Mouse (Mus musculus): ENCODE data around the gene Slc6a4. TPM values are rescaled to one million over a fixed set of nuclear protein-coding genes. Genes with fewer than 3 reads are reported as not detected.

Gene Slc6a4
- polyA plus RNA-seq, 1 experiment from 2014 or later = 1.3 TPM

DNA sequence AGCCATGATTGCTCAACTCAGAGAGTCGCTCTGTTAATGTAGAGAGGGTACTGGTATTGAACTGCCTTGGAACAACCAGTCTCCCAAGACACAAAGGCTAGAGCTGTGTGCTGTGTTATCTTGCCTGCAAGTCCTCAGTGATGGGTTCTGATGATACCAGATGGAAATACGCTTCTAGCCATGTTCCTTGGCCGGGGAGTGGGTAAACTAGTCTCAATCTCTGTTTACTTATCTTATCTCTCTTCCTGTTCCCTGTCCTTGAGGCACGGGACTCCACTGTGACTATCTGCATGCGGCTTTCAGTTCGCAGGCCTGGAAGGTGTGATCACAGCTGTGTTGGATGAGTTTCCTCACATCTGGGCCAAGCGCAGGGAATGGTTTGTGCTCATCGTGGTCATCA, 21.1 kb downstream of the Slc6a4 start:
- WGBS = 18% methylated on average over 8 of the region's 8 CpGs
- Histone ChIP-seq H3K36me3 (no peaks in the 10 kb centered on the region), H3K27ac (ENCODE audit: poor library complexity, severe bottlenecking) (no peak overlapping the region), H3K9me3 (replicated peaks) (no peaks in the 10 kb centered on the region), H3K27me3 (replicated peaks) (peaks cover 7% of the 10 kb centered on the region; the same call in 1 of the 2 replicates), H3K9ac (no peak overlapping the region), H3K4me3 (no peak overlapping the region), H3K4me2 (no peak overlapping the region), H3K4me1 (replicated peaks) (peaks cover 7% of the 10 kb centered on the region; the same call in 1 of the 2 replicates)
- ATAC-seq (ENCODE audit: insufficient number of reproducible peaks, low FRiP score) = no peak

- H3K4me1 ChIP-seq (replicated peaks) = peaks cover 7% of the 10 kb centered on the region; the same call in 1 of the 2 replicates
Measured at GRCm38 (mm10) chr11:77021749-77022396, 23.5 kb downstream of the Slc6a4 start.

DNA sequence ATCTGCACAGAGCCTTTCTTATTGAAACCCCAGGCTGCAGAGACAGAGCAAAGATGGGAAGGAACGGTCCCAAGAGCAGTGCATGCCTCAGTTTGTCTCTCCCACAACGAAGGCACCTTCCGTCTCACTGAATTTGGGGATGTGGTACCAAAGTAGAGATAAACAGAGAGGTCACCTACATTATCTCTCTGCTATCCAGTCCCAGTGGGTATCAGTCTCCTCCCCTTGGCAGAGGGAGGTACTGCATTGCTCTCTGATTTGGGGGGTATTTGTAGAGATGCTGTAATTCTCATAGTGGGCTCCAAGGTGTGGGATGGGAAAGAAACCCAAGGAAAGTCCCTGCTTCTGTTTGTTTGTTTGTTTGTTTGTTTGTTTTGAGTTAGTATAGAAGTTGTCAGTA, 28.2 kb downstream of the Slc6a4 start:
- 58% methylated on average over 3 of the region's 3 CpGs for WGBS
- H3K27ac ChIP-seq (ENCODE audit: poor library complexity, severe bottlenecking) = no peak overlapping the region
- no peaks in the 10 kb centered on the region for H3K27me3 ChIP-seq (replicated peaks)
- H3K9ac ChIP-seq = no peak overlapping the region
- H3K4me3 ChIP-seq = no peak overlapping the region
- no peak overlapping the region for H3K4me2 ChIP-seq
- H3K9me3 ChIP-seq (replicated peaks) = no peaks in the 10 kb centered on the region
- ATAC-seq (ENCODE audit: insufficient number of reproducible peaks, low FRiP score) = no peak
- H3K4me1 ChIP-seq (replicated peaks) = no peaks in the 10 kb centered on the region
- no peaks in the 10 kb centered on the region for H3K36me3 ChIP-seq

More at GRCm38 (mm10) chr11:77021749-77022396, 23.5 kb downstream of the Slc6a4 start:
- no peak overlapping the region for H3K4me3 ChIP-seq
- peaks cover 7% of the 10 kb centered on the region; the same call in 1 of the 2 replicates for H3K27me3 ChIP-seq (replicated peaks)
- H3K9me3 ChIP-seq (replicated peaks) = no peaks in the 10 kb centered on the region
- no peak overlapping the region for H3K27ac ChIP-seq (ENCODE audit: poor library complexity, severe bottlenecking)
- WGBS = 71% methylated on average over 9 of the region's 9 CpGs
- H3K9ac ChIP-seq = no peak overlapping the region
- no peak overlapping the region for H3K4me2 ChIP-seq
- ATAC-seq (ENCODE audit: insufficient number of reproducible peaks, low FRiP score) = no peak
- H3K36me3 ChIP-seq = no peaks in the 10 kb centered on the region

DNA sequence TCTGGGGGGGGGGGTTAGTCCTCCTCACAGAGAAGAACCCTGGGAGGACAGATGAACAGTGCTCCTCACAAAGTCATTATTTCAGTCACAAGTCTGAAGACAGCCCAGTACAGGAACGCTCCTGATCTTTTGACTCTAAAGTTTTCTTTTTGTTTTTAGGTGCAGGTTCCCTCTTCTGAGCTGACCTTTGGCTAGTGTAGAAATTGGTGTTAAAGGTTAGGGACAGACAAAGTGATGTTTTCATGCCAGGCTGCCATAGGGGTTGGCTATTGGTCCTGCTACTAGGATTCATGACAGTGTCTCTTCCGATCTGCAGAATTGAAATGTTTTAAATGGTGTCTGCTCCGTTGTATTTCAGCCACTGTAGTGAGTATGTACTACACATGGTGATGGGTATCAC, 29.8 kb downstream of the Slc6a4 start:
- 85% methylated on average over 3 of the region's 3 CpGs for WGBS
- no peak for ATAC-seq (ENCODE audit: insufficient number of reproducible peaks, low FRiP score)
- Histone ChIP-seq H3K9me3 (replicated peaks) (no peaks in the 10 kb centered on the region), H3K27ac (ENCODE audit: poor library complexity, severe bottlenecking) (no peak overlapping the region), H3K4me3 (no peak overlapping the region), H3K27me3 (replicated peaks) (no peaks in the 10 kb centered on the region), H3K9ac (no peak overlapping the region), H3K4me1 (replicated peaks) (no peaks in the 10 kb centered on the region), H3K4me2 (no peak overlapping the region), H3K36me3 (no peaks in the 10 kb centered on the region)

GRCm38 (mm10) chr11:77031151-77031934, 32.9 kb downstream of the Slc6a4 start:
- 66% methylated on average over 14 of the region's 14 CpGs for WGBS
- Histone ChIP-seq H3K4me2 (no peak overlapping the region), H3K4me1 (replicated peaks) (no peaks in the 10 kb centered on the region), H3K27ac (ENCODE audit: poor library complexity, severe bottlenecking) (no peak overlapping the region), H3K9me3 (replicated peaks) (no peaks in the 10 kb centered on the region), H3K27me3 (replicated peaks) (no peaks in the 10 kb centered on the region), H3K36me3 (no peaks in the 10 kb centered on the region), H3K9ac (no peak overlapping the region), H3K4me3 (no peak overlapping the region)
- no peak for ATAC-seq (ENCODE audit: insufficient number of reproducible peaks, low FRiP score)

DNA sequence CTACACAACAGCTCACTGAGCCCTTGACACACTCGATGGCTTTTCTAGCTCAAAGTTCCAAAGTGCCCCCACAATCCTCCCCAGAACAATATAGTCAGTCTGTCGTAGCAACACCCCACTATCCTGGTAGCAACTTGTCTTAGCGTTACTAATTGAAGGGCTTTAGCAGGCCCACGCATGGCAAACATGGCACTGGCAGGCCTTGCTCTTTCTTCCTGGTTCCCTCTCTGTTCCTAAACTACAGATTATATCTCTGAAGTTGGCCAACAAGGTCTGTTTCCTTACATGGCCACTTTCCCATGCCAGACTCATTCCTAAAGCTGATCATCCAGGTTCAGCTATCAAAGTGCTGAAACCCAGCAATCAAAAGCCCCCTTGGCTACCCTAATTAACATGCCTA, 43.5 kb downstream of the Slc6a4 start:
- WGBS = 86% methylated on average over 4 of the region's 4 CpGs
- Histone ChIP-seq H3K27ac (ENCODE audit: poor library complexity, severe bottlenecking) (no peak overlapping the region), H3K4me3 (no peak overlapping the region), H3K4me1 (replicated peaks) (no peaks in the 10 kb centered on the region), H3K9me3 (replicated peaks) (no peaks in the 10 kb centered on the region), H3K9ac (no peak overlapping the region), H3K36me3 (peaks cover 19% of the 10 kb centered on the region), H3K4me2 (no peak overlapping the region), H3K27me3 (replicated peaks) (no peaks in the 10 kb centered on the region)
- no peak for ATAC-seq (ENCODE audit: insufficient number of reproducible peaks, low FRiP score)

GRCm38 (mm10) chr11:77042816-77043215, 44.4 kb downstream of the Slc6a4 start:
- no peak overlapping the region for H3K4me2 ChIP-seq
- no peaks in the 10 kb centered on the region for H3K9me3 ChIP-seq (replicated peaks)
- peaks cover 23% of the 10 kb centered on the region for H3K36me3 ChIP-seq
- H3K9ac ChIP-seq = no peak overlapping the region
- H3K27me3 ChIP-seq (replicated peaks) = no peaks in the 10 kb centered on the region
- H3K27ac ChIP-seq (ENCODE audit: poor library complexity, severe bottlenecking) = no peak overlapping the region
- WGBS = 93% methylated on average over 2 of the region's 2 CpGs
- H3K4me3 ChIP-seq = no peak overlapping the region
- no peaks in the 10 kb centered on the region for H3K4me1 ChIP-seq (replicated peaks)
- ATAC-seq (ENCODE audit: insufficient number of reproducible peaks, low FRiP score) = no peak

- Histone ChIP-seq H3K4me3 (no peak overlapping the region), H3K27ac (ENCODE audit: poor library complexity, severe bottlenecking) (no peak overlapping the region), H3K4me2 (no peak overlapping the region), H3K36me3 (peaks cover 10% of the 10 kb centered on the region; the same call in 1 of the 2 replicates), H3K9me3 (replicated peaks) (no peaks in the 10 kb centered on the region), H3K27me3 (replicated peaks) (no peaks in the 10 kb centered on the region), H3K4me1 (replicated peaks) (0 out of 2 replicates have a peak, but pooled peaks cover 3% of the 10 kb centered on the region), H3K9ac (no peak overlapping the region)
- WGBS = 67% methylated on average over 5 of the region's 5 CpGs
- ATAC-seq (ENCODE audit: insufficient number of reproducible peaks, low FRiP score) = no peak
Measured at GRCm38 (mm10) chr11:77061951-77062350, 63.5 kb downstream of the Slc6a4 start.

- Histone ChIP-seq H3K9ac (no peak overlapping the region), H3K36me3 (peaks cover 13% of the 10 kb centered on the region; the same call in 1 of the 2 replicates), H3K4me1 (replicated peaks) (0 out of 2 replicates have a peak, but pooled peaks cover 3% of the 10 kb centered on the region), H3K27me3 (replicated peaks) (no peaks in the 10 kb centered on the region), H3K9me3 (replicated peaks) (no peaks in the 10 kb centered on the region), H3K27ac (ENCODE audit: poor library complexity, severe bottlenecking) (no peak overlapping the region), H3K4me3 (no peak overlapping the region), H3K4me2 (no peak overlapping the region)
- 90% methylated on average over 2 of the region's 2 CpGs for WGBS
- no peak for ATAC-seq (ENCODE audit: insufficient number of reproducible peaks, low FRiP score)
Measured at GRCm38 (mm10) chr11:77063406-77063805, 65.0 kb downstream of the Slc6a4 start.

DNA sequence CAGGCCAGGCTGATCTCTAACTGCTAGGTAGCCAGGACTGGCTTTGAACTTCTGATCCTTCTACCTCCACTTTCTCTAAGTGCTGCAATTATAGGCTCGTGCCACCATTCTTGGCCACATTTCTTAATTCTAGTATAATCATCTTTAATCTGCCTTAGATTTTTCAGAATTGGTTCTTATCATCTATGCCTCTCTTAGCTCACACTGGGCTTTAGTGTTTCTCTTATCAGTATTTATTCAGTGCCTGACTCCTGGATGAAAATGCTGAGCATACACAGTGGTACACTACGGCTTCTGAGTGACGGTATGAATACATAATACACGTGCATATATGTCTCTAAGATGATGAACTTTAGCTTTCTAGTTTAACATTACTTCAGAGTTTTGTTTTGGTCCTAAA, 70.4 kb downstream of the Slc6a4 start:
- WGBS = 70% methylated on average over 4 of the region's 4 CpGs
- no peak for ATAC-seq (ENCODE audit: insufficient number of reproducible peaks, low FRiP score)
- H3K36me3 ChIP-seq = peaks cover 23% of the 10 kb centered on the region
- H3K9ac ChIP-seq = no peak overlapping the region
- H3K27ac ChIP-seq (ENCODE audit: poor library complexity, severe bottlenecking) = no peak overlapping the region
- H3K4me3 ChIP-seq = no peak overlapping the region
- H3K27me3 ChIP-seq (replicated peaks) = no peaks in the 10 kb centered on the region
- 0 out of 2 replicates have a peak, but pooled peaks cover 7% of the 10 kb centered on the region for H3K4me1 ChIP-seq (replicated peaks)
- H3K9me3 ChIP-seq (replicated peaks) = no peaks in the 10 kb centered on the region
- H3K4me2 ChIP-seq = no peak overlapping the region

- 80% methylated on average over 4 of the region's 4 CpGs for WGBS
- no peak overlapping the region for H3K9ac ChIP-seq
Measured at GRCm38 (mm10) chr11:77070721-77071120, 72.3 kb downstream of the Slc6a4 start.

More at GRCm38 (mm10) chr11:77070721-77071120, 72.3 kb downstream of the Slc6a4 start:
- Histone ChIP-seq H3K9me3 (replicated peaks) (no peaks in the 10 kb centered on the region), H3K27me3 (replicated peaks) (no peaks in the 10 kb centered on the region), H3K4me1 (replicated peaks) (0 out of 2 replicates have a peak, but pooled peaks cover 3% of the 10 kb centered on the region), H3K27ac (ENCODE audit: poor library complexity, severe bottlenecking) (no peak overlapping the region), H3K4me3 (no peak overlapping the region), H3K4me2 (no peak overlapping the region), H3K36me3 (peaks cover 39% of the 10 kb centered on the region)
- ATAC-seq (ENCODE audit: insufficient number of reproducible peaks, low FRiP score) = no peak

Measured in heart, embryonic 12.5 days (tissue).